Mouse (Mus musculus) embryo, embryonic 11.5 days (tissue): ENCODE results near the gene Keap1.
"Not testable (repeated sequence)": the region's sequence is repeated elsewhere in the genome, so short reads cannot be mapped to it uniquely, and the experiment has no call there.

Experiments used
- DNase-seq: peaks from one replicate; pipeline ENCODE4 v3.0.0-alpha.2; 2012; ENCODE audit warnings: low read depth, low spot score

Gene Keap1

DNA sequence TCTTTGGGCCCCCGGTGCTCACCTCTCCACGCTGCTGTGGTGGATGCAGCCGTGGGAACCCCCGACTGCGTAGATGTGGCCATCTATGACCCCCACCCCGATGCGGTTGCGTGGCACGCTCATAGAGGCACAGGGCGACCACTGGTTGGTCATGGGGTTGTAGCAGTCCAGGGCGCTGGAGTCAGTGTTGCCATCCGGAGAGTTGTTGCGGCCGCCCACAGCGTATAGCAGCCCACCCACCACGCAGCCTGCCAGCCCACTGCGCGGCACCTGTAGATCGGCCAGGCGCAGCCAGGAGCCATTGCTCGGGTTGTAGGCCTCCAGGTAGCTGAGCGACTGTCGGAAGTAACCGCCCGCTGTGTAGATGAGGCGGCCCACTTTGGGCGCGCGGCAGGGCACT is 5.8 kb downstream of the Keap1 start:
- DNase-seq, result no peak

DNA sequence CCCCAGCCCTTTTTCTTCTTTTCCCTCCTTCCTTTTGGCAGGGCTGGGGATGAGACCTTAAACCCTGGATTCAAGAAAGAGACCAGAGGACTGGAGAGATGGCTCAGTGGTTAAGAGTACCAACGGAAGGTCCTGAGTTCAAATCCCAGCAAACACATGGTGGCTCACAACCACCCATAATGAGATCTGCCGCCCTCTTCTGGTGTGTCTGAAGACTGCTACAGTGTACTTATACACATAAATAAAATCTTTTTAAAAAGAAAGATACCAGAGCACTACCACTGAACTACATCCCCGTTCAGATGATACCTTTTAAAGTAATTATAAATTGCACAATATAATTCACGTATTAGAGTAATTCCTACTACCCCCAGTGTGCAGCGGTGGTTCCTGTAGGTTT is 6.3 kb downstream of the Keap1 start:
- DNase-seq, result no peak

- DNase-seq, result no peak
Measured at GRCm38 (mm10) chr9:21231551-21231950, 7.6 kb downstream of the Keap1 start.

GRCm38 (mm10) chr9:21227342-21227741 is 11.8 kb downstream of the Keap1 start:
- DNase-seq, result no peak

GRCm38 (mm10) chr9:21225415-21225758 is 13.8 kb downstream of the Keap1 start:
- DNase-seq, result no peak

GRCm38 (mm10) chr9:21224576-21225414 is 14.4 kb downstream of the Keap1 start:
- DNase-seq, result peak; percentile 45

GRCm38 (mm10) chr9:21223906-21224305 is 15.3 kb downstream of the Keap1 start:
- DNase-seq, result no peak

GRCm38 (mm10) chr9:21223490-21223889 is 15.7 kb downstream of the Keap1 start:
- not testable (repeated sequence) for DNase-seq

DNA sequence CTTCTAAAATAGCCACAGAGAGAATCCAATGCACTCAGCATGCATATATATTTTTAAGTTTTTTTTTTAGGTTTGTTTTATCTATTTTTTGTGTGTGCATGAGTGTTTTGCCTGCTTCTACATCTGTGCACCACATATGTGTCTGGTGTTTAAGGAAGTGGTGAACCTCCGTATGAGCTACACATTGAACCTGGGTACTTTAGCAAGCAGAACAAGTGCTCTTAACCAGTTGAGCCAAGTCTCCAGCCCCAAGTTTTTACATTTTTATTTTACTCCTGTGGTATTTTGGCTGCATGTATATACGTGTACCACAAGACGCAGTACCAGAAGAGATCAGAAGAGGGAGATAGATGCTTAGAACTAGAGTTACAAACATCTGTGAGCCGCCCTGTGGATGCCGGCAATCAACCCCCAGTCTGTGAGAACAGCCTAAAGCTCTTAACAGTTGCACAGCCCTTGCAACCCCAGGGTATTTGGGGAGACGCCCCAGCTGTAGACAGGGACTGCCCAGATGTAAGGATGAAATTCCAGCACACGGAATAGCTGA is 17.7 kb downstream of the Keap1 start:
- DNase-seq, result peak; percentile 62

- DNase-seq, result peak; percentile 78
Measured at GRCm38 (mm10) chr9:21220490-21221382, 18.4 kb downstream of the Keap1 start.

GRCm38 (mm10) chr9:21219820-21220219 is 19.3 kb downstream of the Keap1 start:
- no peak for DNase-seq

DNA sequence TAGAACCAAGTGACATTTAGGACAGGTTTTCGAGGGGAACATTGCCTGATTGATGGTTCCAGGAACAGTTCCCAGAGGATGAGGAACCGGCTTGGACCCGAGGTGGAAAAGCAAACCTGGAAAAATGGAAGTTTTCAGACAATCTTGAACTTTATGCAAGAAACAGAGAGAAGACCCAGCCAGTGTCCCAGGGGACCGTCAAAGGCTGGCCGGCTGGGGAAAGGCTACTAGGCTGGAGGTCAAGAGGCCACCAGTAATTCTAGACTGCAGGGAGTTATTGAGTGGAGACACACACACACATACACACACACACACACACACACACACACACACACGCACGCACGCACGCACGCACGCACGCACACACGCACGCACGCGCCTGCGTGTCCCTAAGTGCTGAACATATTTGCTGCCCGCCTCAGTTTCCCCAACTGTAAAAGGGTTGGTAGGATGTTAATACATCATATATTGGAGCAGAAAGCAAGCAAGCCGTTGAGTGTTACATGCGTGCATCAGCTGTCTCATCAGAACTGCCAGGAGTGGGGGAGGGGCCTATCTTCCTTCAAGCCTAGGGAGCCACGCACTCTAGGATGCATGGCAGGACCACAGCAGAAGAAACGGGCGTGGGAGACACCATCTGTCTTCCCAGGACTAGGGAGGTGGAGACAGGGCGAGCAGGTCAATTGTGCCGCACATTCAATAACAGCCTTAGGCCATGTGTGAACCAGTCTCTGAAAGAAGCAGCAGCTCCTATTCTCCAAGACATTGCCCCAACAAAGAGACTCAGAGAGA is 22.9 kb downstream of the Keap1 start:
- no peak for DNase-seq

DNA sequence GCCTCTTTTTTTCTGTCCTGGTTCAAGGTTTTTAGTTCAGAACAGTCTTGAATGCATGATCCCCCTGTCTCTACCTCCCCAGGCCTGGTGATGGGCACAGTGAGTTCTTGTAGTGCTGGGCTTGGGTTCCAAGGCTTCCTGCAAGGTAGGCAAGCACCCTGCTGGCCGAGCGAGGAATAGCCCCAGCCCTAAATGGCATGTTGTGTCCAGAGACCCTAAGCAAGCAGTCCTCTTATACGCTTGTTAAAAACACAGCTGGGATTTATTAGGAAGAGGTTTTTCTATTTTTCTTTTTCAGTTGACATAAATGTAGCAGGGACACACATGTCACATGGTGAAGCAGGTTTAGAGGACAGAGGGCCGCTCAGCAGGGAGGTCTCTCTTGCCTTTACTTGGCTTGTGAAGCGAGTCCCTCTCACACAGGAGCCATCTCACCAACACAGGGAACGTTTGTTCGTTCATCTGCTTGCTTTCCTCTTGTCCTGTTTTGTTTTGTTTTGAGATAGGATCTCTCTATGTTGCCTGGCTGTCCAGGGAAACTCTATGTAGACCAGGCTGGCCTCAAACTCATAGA is 25.5 kb downstream of the Keap1 start:
- DNase-seq, result no peak

- no peak for DNase-seq
Measured at GRCm38 (mm10) chr9:21211624-21212023, 27.5 kb downstream of the Keap1 start.

- no peak for DNase-seq
Measured at GRCm38 (mm10) chr9:21210821-21211220, 28.3 kb downstream of the Keap1 start.

- DNase-seq, result no peak
Measured at GRCm38 (mm10) chr9:21208626-21209025, 30.5 kb downstream of the Keap1 start.

DNA sequence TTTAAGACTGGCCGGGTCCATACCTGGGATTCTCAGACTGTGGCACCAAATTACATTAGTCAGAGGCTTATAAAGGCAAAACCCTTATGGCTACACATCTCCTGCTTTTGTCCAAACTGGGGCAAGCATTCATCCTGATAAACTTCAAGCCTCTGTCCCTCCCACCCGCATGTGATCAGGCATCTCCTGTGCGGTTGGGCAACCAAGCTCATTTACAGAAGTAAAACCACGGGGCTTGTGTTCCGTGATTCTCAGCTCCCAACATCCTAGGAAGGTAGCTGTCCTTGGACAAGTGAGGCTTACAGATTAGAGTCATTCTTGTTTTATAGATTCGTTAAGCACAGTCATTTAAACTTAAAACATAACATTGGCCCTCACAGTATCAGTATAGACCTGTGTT is 32.3 kb downstream of the Keap1 start:
- no peak for DNase-seq

GRCm38 (mm10) chr9:21204528-21205272 is 34.5 kb downstream of the Keap1 start:
- no peak for DNase-seq

GRCm38 (mm10) chr9:21204156-21204527 is 35.0 kb downstream of the Keap1 start:
- no peak for DNase-seq

GRCm38 (mm10) chr9:21198960-21199359 is 40.2 kb downstream of the Keap1 start:
- no peak for DNase-seq

DNA sequence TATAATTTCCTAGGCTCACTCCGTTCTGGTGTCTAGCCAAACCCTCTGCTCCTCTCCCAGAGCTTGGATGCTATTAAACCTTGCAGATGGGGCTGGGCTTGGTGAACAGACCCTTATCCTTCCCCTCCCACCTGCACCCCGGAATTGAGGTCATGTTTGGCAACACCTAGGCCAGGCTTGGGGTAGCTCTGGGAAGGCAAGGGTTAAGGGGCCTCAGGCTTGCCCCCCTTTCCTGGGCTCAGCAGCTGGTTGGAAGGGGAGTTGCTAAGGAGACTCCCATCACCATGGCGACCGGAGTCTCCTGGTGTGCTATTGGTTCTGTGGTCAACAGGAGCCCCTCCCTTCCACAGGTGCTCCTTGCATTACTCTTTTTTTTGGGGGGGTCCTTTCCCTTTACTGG is 41.2 kb downstream of the Keap1 start:
- DNase-seq, result no peak
